Mouse (Mus musculus) layer of hippocampus, postnatal 10 days (tissue): ENCODE data around the gene Odaph. TPM values are rescaled to one million over a fixed set of nuclear protein-coding genes. Genes with fewer than 3 reads are reported as not detected.
A peak's percentile ranks its signal among the peaks of the same experiment; 100 is the strongest.
"Not testable (repeated sequence)": the region's sequence is repeated elsewhere in the genome, so short reads cannot be mapped to it uniquely, and the experiment has no call there.

Experiments
- DNase-seq, 2 experiments: peaks; one replicate each; pipeline ENCODE4 v3.0.0; 2021; ENCODE audit warnings: low spot score in 2 of 2
- long read RNA-seq: library from polyadenylated mRNA; stranded (forward); transcript quantifications from one replicate; pipeline ENCODE4 v2.0.0, GENCODE M21; 2023
- total RNA-seq, 2 experiments: library from RNA; stranded (reverse); gene quantifications; 2 replicates each; pipeline ENCODE4 v1.2.3; 2021

The Odaph gene
- under 1 TPM in 1 of 2 experiments, not detected in 1; 0.22 TPM for total RNA-seq
- long read RNA-seq, partial matches to known transcripts, result 0 of 9 reads
- long read RNA-seq, other reads (novel, unspliced or antisense), result 8 of 9 reads

GRCm38 (mm10) chr5:91987236-91987635, at the start of gene Odaph:
Gene Odaph, plus strand, starts transcription at chr5:91987475.
- DNase-seq, result no peak

GRCm38 (mm10) chr5:91945609-91946008, 41.7 kb upstream of the Odaph start:
- DNase-seq, result not testable (repeated sequence)

GRCm38 (mm10) chr5:91947008-91947407, 40.3 kb upstream of the Odaph start:
- DNase-seq, result no peak

GRCm38 (mm10) chr5:91949441-91949840, 37.8 kb upstream of the Odaph start:
- no peak for DNase-seq

- DNase-seq, result no peak
Measured at GRCm38 (mm10) chr5:91951404-91951803, 35.9 kb upstream of the Odaph start.

- no peak for DNase-seq
Measured at GRCm38 (mm10) chr5:91956991-91957760, 30.1 kb upstream of the Odaph start.

GRCm38 (mm10) chr5:91959096-91959495, 28.2 kb upstream of the Odaph start:
- DNase-seq, result no peak

GRCm38 (mm10) chr5:91959986-91960385, 27.3 kb upstream of the Odaph start:
- DNase-seq, result no peak

GRCm38 (mm10) chr5:91960606-91961254, 26.5 kb upstream of the Odaph start:
- peak in 1 of 2 experiments; percentile 22 for DNase-seq

GRCm38 (mm10) chr5:91961370-91961769, 25.9 kb upstream of the Odaph start:
- no peak for DNase-seq

GRCm38 (mm10) chr5:91962259-91962638, 25.0 kb upstream of the Odaph start:
- no peak for DNase-seq

- DNase-seq, result peak; percentile 86 to 92
Measured at GRCm38 (mm10) chr5:91962639-91963440, 24.4 kb upstream of the Odaph start, which contains the start of gene Rchy1. Gene Rchy1, minus strand, starts transcription at chr5:91963068.

GRCm38 (mm10) chr5:91972046-91972445, 15.2 kb upstream of the Odaph start:
- DNase-seq, result no peak

GRCm38 (mm10) chr5:91974002-91974401, 13.3 kb upstream of the Odaph start:
- no peak for DNase-seq

GRCm38 (mm10) chr5:91975758-91976157, 11.5 kb upstream of the Odaph start:
- DNase-seq, result no peak

- DNase-seq, result no peak
Measured at GRCm38 (mm10) chr5:91976566-91977396, 10.5 kb upstream of the Odaph start.

GRCm38 (mm10) chr5:91977397-91977770, 9.9 kb upstream of the Odaph start:
- no peak for DNase-seq

GRCm38 (mm10) chr5:91981176-91981840, 6.0 kb upstream of the Odaph start:
- no peak for DNase-seq

- no peak for DNase-seq
Measured at GRCm38 (mm10) chr5:91983490-91983889, 3.8 kb upstream of the Odaph start.

GRCm38 (mm10) chr5:91985721-91986120, 1.6 kb upstream of the Odaph start:
- DNase-seq, result no peak
